Mouse (Mus musculus) small intestine, adult 2 months (tissue): ENCODE results near the gene Olfr622.

Experiments
- CTCF ChIP-seq: fragments of 200-500 bp; IDR thresholded peaks from 2 replicates; pipeline ENCODE4 v1.5.1; 2012; ENCODE audit warnings: low read depth, mild to moderate bottlenecking, control low read depth, inconsistent platforms, low read length, moderate library complexity, mixed read lengths; ENCODE audit not compliant: insufficient replicate concordance, insufficient read length; ENCODE audit errors: extremely low read depth
- POLR2A ChIP-seq: fragments of 200-500 bp; IDR thresholded peaks from 2 replicates; pipeline ENCODE4 v1.6.1; 2012; ENCODE audit warnings: low read depth, mild to moderate bottlenecking, control low read depth, inconsistent platforms, low read length, moderate library complexity

DNA sequence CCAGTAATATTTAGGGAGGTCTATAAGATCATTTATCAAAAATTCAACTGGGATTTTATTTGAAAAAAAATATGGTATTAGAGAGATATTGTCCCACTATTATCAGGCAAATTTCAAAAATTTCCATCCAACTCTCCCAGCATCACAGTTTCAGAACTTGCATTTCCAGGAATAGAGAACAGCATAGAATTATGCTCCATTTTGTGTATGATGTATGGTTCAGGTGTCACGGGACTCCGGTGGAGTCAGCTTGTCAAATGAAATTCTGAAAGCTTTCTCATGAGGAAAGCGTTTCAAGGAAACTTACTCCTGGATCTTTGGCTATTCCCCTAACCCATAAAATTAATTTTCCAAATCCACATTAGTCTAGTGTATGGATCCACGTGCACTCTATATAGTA, 1.6 kb upstream of the Olfr622 start:
- TF ChIP-seq CTCF (no peak), POLR2A (no peak)
